Mouse (Mus musculus) lung, postnatal 0 days (tissue): ENCODE results near the gene Rpl3l. TPM values are rescaled to one million over a fixed set of nuclear protein-coding genes. Genes with fewer than 3 reads are reported as not detected.

Experiments
- ATAC-seq: fragments of 200-750 bp; cut with Nextera tagmentation; 2 replicates; pipeline ENCODE4 v1.8.0; 2017; ENCODE audit warnings: moderate library complexity
- DNase-seq: peaks from one replicate; pipeline ENCODE4 v3.0.0-alpha.2; 2016; ENCODE audit warnings: low spot score
- H3K27ac ChIP-seq: fragments of 300-500 bp; sonication (generic); 2 replicates; pipeline ENCODE4 v1.5.1; 2014; ENCODE audit warnings: antibody characterized with exemption, mild to moderate bottlenecking, low read length, mixed read lengths
- H3K27me3 ChIP-seq: fragments of 300-500 bp; sonication (generic); replicated peaks from 2 replicates; pipeline ENCODE4 v1.6.1; 2014; ENCODE audit warnings: low read length, mixed read lengths; ENCODE audit not compliant: insufficient read depth
- H3K36me3 ChIP-seq: fragments of 300-500 bp; sonication (generic); 2 replicates; pipeline ENCODE4 v1.6.1; 2014; ENCODE audit warnings: low read length, mixed read lengths; ENCODE audit not compliant: insufficient read depth
- H3K4me1 ChIP-seq: fragments of 300-500 bp; sonication (generic); 2 replicates; pipeline ENCODE4 v1.6.1; 2014; ENCODE audit warnings: antibody characterized with exemption, low read depth, low read length, mixed read lengths; ENCODE audit not compliant: insufficient read depth
- H3K4me2 ChIP-seq: fragments of 300-500 bp; sonication (generic); replicated peaks from 2 replicates; pipeline ENCODE4 v1.6.1; 2014; ENCODE audit warnings: low read depth, mild to moderate bottlenecking, low read length, moderate library complexity, mixed read lengths
- H3K4me3 ChIP-seq: fragments of 300-500 bp; sonication (generic); 2 replicates; pipeline ENCODE4 v1.5.1; 2014; ENCODE audit warnings: low read depth, low read length
- H3K9ac ChIP-seq: fragments of 300-500 bp; sonication (generic); replicated peaks from 2 replicates; pipeline ENCODE4 v1.6.1; 2014; ENCODE audit warnings: low read depth, mild to moderate bottlenecking
- H3K9me3 ChIP-seq: fragments of 300-500 bp; sonication (generic); 2 replicates; pipeline ENCODE4 v1.6.1; 2016; ENCODE audit warnings: low read length, mixed read lengths
- CTCF ChIP-seq: IDR thresholded peaks from 2 replicates; pipeline ENCODE4 v1.5.1; 2016; ENCODE audit warnings: antibody characterized with exemption, mild to moderate bottlenecking
- EP300 ChIP-seq: IDR thresholded peaks from 2 replicates; pipeline ENCODE4 v1.6.1; 2016; ENCODE audit warnings: antibody characterized with exemption, mild to moderate bottlenecking, control low read depth
- WGBS: fragments of 180-500 bp; shearing (Covaris S2); extraction: QIAGEN DNeasy Blood & Tissue Kit; methylation state at CpG from one replicate; pipeline ENCODE4 v1.1.7; 2014; 5-methylcytosine and 5-hydroxymethylcytosine counted together
- polyA plus RNA-seq: library from polyadenylated mRNA; unstranded; fragments of >200 nt; fragmentation: Nextera tagmentation; extraction: Ambion mirVana; gene quantifications from 2 replicates; pipeline ENCODE4 v1.2.1, GENCODE M21; 2015

The Rpl3l gene
- polyA plus RNA-seq, 1 experiment from 2014 or later = 0.19 TPM

- no peak overlapping the region for H3K4me3 ChIP-seq
- H3K4me2 ChIP-seq = no peak overlapping the region
- 23% methylated on average over 7 of the region's 7 CpGs for WGBS
- TF ChIP-seq CTCF (peak; percentile 96), EP300 (no peak)
- DNase-seq = peak; percentile 92
- no peaks in the 10 kb centered on the region for H3K9me3 ChIP-seq
- H3K36me3 ChIP-seq = peaks cover 5% of the 10 kb centered on the region; the same call in 1 of the 2 replicates
- H3K27me3 ChIP-seq = peaks cover 4% of the 10 kb centered on the region; the same call in 1 of the 2 replicates
- H3K9ac ChIP-seq = no peak overlapping the region
- ATAC-seq = peak; percentile 87
- no peak overlapping the region for H3K27ac ChIP-seq
- no peaks in the 10 kb centered on the region for H3K4me1 ChIP-seq
Observed at GRCm38 (mm10) chr17:24745526-24746497, 18.2 kb downstream of the Rpl3l start.

GRCm38 (mm10) chr17:24746986-24747385, 19.4 kb downstream of the Rpl3l start:
- H3K36me3 ChIP-seq = no peaks in the 10 kb centered on the region; the same call in 1 of the 2 replicates
- no peak overlapping the region for H3K4me2 ChIP-seq
- DNase-seq (no peak), ATAC-seq (no peak)
- H3K9me3 ChIP-seq = no peaks in the 10 kb centered on the region
- H3K27ac ChIP-seq = no peak overlapping the region
- no peaks in the 10 kb centered on the region for H3K4me1 ChIP-seq
- H3K27me3 ChIP-seq = peaks cover 14% of the 10 kb centered on the region; the same call in 1 of the 2 replicates
- 33% methylated on average over 4 of the region's 4 CpGs for WGBS
- no peak for TF ChIP-seq CTCF
- no peak for TF ChIP-seq EP300
- no peak overlapping the region for H3K9ac ChIP-seq
- no peak overlapping the region for H3K4me3 ChIP-seq

- WGBS = 14% methylated on average over 4 of the region's 4 CpGs
- H3K4me2 ChIP-seq = no peak overlapping the region
- DNase-seq = no peak
Observed at GRCm38 (mm10) chr17:24751528-24751927, 23.9 kb downstream of the Rpl3l start.

GRCm38 (mm10) chr17:24752415-24753394, 25.1 kb downstream of the Rpl3l start, which contains the start of gene Hs3st6:
Gene Hs3st6 (plus strand): TSS chr17:24752988.
- Histone ChIP-seq H3K27me3 (peaks cover 34% of the 10 kb centered on the region), H3K4me1 (peaks cover 3% of the 10 kb centered on the region), H3K4me2 (peak within 1 kb of the TSS; percentile 85), H3K27ac (no peak within 1 kb of the TSS), H3K4me3 (peak within 1 kb of the TSS; percentile 43), H3K9ac (no peak within 1 kb of the TSS), H3K9me3 (no peaks in the 10 kb centered on the region), H3K36me3 (no peaks in the 10 kb centered on the region)
- WGBS = 1% methylated on average over 37 of the region's 82 CpGs
- peak; percentile 49 for DNase-seq
- ATAC-seq = peak; percentile 94
- TF ChIP-seq EP300 = no peak
- TF ChIP-seq CTCF = no peak

More at GRCm38 (mm10) chr17:24751528-24751927, 23.9 kb downstream of the Rpl3l start:
- H3K36me3 ChIP-seq = no peaks in the 10 kb centered on the region
- H3K4me1 ChIP-seq = peaks cover 3% of the 10 kb centered on the region
- no peak overlapping the region for H3K4me3 ChIP-seq
- no peak for ATAC-seq
- H3K27ac ChIP-seq = no peak overlapping the region
- no peak for TF ChIP-seq EP300
- no peak for TF ChIP-seq CTCF
- H3K9me3 ChIP-seq = no peaks in the 10 kb centered on the region
- H3K9ac ChIP-seq = no peak overlapping the region
- H3K27me3 ChIP-seq = peaks cover 34% of the 10 kb centered on the region

GRCm38 (mm10) chr17:24757394-24757793, 29.8 kb downstream of the Rpl3l start:
- WGBS = 71% methylated on average over 1 of the region's 1 CpGs
- H3K9me3 ChIP-seq = no peaks in the 10 kb centered on the region
- H3K9ac ChIP-seq = no peak overlapping the region
- H3K4me1 ChIP-seq = peaks cover 2% of the 10 kb centered on the region
- H3K27me3 ChIP-seq = peaks cover 17% of the 10 kb centered on the region
- no peak for DNase-seq
- H3K27ac ChIP-seq = no peak overlapping the region
- ATAC-seq = no peak
- H3K4me3 ChIP-seq = no peak overlapping the region
- no peak overlapping the region for H3K4me2 ChIP-seq
- no peaks in the 10 kb centered on the region for H3K36me3 ChIP-seq
- TF ChIP-seq EP300 = no peak
- no peak for TF ChIP-seq CTCF

- ATAC-seq (no peak), DNase-seq (no peak)
- Histone ChIP-seq H3K9me3 (no peaks in the 10 kb centered on the region), H3K36me3 (no peaks in the 10 kb centered on the region), H3K4me2 (no peak overlapping the region), H3K27ac (no peak overlapping the region), H3K27me3 (no peaks in the 10 kb centered on the region), H3K4me3 (no peak overlapping the region), H3K4me1 (no peaks in the 10 kb centered on the region), H3K9ac (no peak overlapping the region)
- WGBS = 56% methylated on average over 5 of the region's 5 CpGs
- TF ChIP-seq EP300 (no peak), CTCF (no peak)
Observed at GRCm38 (mm10) chr17:24761121-24761520, 33.5 kb downstream of the Rpl3l start.
